Mouse (Mus musculus): Measurements from ENCODE around the gene Tns3. TPM values are rescaled to one million over a fixed set of nuclear protein-coding genes. Genes with fewer than 3 reads are reported as not detected.
"Not testable (repeated sequence)": the region's sequence is repeated elsewhere in the genome, so short reads cannot be mapped to it uniquely, and the experiment has no call there.

Gene Tns3
- polyA plus RNA-seq, 1 experiment from 2014 or later = 12.6 TPM

GRCm38 (mm10) chr11:8551710-8552109 is 112.6 kb downstream of the Tns3 start:
- no peak overlapping the region for H3K27ac ChIP-seq
- H3K9me3 ChIP-seq = no peaks in the 10 kb centered on the region
- no peak overlapping the region for H3K4me2 ChIP-seq (replicated peaks)
- no peaks in the 10 kb centered on the region for H3K27me3 ChIP-seq (replicated peaks)
- no peak overlapping the region for H3K9ac ChIP-seq
- peaks cover 4% of the 10 kb centered on the region; the same call in 1 of the 2 replicates for H3K36me3 ChIP-seq
- no peak for ATAC-seq (ENCODE audit: low FRiP score, low read depth)
- WGBS = 94% methylated on average over 5 of the region's 5 CpGs
- no peak overlapping the region for H3K4me3 ChIP-seq
- H3K4me1 ChIP-seq = peaks cover 2% of the 10 kb centered on the region; the same call in 1 of the 2 replicates

- H3K4me1 ChIP-seq = no peaks in the 10 kb centered on the region
- no peak overlapping the region for H3K4me3 ChIP-seq
- no peaks in the 10 kb centered on the region for H3K9me3 ChIP-seq
- peaks cover 4% of the 10 kb centered on the region; the same call in 1 of the 2 replicates for H3K36me3 ChIP-seq
- no peak for ATAC-seq (ENCODE audit: low FRiP score, low read depth)
- no peak overlapping the region for H3K4me2 ChIP-seq (replicated peaks)
- H3K27me3 ChIP-seq (replicated peaks) = no peaks in the 10 kb centered on the region
- 81% methylated on average over 5 of the region's 5 CpGs for WGBS
- H3K9ac ChIP-seq = no peak overlapping the region
- H3K27ac ChIP-seq = no peak overlapping the region
Measured at GRCm38 (mm10) chr11:8547661-8548060, 116.7 kb downstream of the Tns3 start.

GRCm38 (mm10) chr11:8545798-8546197 is 118.5 kb downstream of the Tns3 start:
- WGBS = 91% methylated on average over 1 of the region's 1 CpGs
- Histone ChIP-seq H3K27ac (no peak overlapping the region), H3K4me2 (replicated peaks) (no peak overlapping the region), H3K4me1 (no peaks in the 10 kb centered on the region), H3K36me3 (peaks cover 4% of the 10 kb centered on the region; the same call in 1 of the 2 replicates), H3K4me3 (no peak overlapping the region), H3K9ac (no peak overlapping the region), H3K27me3 (replicated peaks) (no peaks in the 10 kb centered on the region), H3K9me3 (no peaks in the 10 kb centered on the region)
- no peak for ATAC-seq (ENCODE audit: low FRiP score, low read depth)

GRCm38 (mm10) chr11:8544355-8544754 is 120.0 kb downstream of the Tns3 start:
- no peaks in the 10 kb centered on the region for H3K4me1 ChIP-seq
- WGBS = 36% methylated on average over 6 of the region's 6 CpGs
- H3K9ac ChIP-seq = no peak overlapping the region
- H3K4me3 ChIP-seq = no peak overlapping the region
- no peak for ATAC-seq (ENCODE audit: low FRiP score, low read depth)
- no peaks in the 10 kb centered on the region for H3K9me3 ChIP-seq
- no peak overlapping the region for H3K4me2 ChIP-seq (replicated peaks)
- no peak overlapping the region for H3K27ac ChIP-seq
- no peaks in the 10 kb centered on the region for H3K27me3 ChIP-seq (replicated peaks)
- peaks cover 4% of the 10 kb centered on the region; the same call in 1 of the 2 replicates for H3K36me3 ChIP-seq

GRCm38 (mm10) chr11:8541222-8541815 is 123.0 kb downstream of the Tns3 start:
- no peaks in the 10 kb centered on the region for H3K36me3 ChIP-seq
- no peaks in the 10 kb centered on the region for H3K9me3 ChIP-seq
- H3K27ac ChIP-seq = no peak overlapping the region
- no peak overlapping the region for H3K4me3 ChIP-seq
- no peak overlapping the region for H3K9ac ChIP-seq
- no peaks in the 10 kb centered on the region for H3K4me1 ChIP-seq
- no peaks in the 10 kb centered on the region for H3K27me3 ChIP-seq (replicated peaks)
- ATAC-seq (ENCODE audit: low FRiP score, low read depth) = no peak
- H3K4me2 ChIP-seq (replicated peaks) = no peak overlapping the region
- WGBS = 88% methylated on average over 9 of the region's 9 CpGs

GRCm38 (mm10) chr11:8539593-8540265 is 124.6 kb downstream of the Tns3 start:
- H3K4me3 ChIP-seq = no peak overlapping the region
- no peaks in the 10 kb centered on the region for H3K36me3 ChIP-seq
- no peaks in the 10 kb centered on the region for H3K27me3 ChIP-seq (replicated peaks)
- H3K27ac ChIP-seq = no peak overlapping the region
- no peaks in the 10 kb centered on the region for H3K4me1 ChIP-seq
- no peak overlapping the region for H3K4me2 ChIP-seq (replicated peaks)
- no peaks in the 10 kb centered on the region for H3K9me3 ChIP-seq
- 78% methylated on average over 8 of the region's 8 CpGs for WGBS
- no peak overlapping the region for H3K9ac ChIP-seq
- no peak for ATAC-seq (ENCODE audit: low FRiP score, low read depth)

GRCm38 (mm10) chr11:8537013-8537614 is 127.2 kb downstream of the Tns3 start:
- Histone ChIP-seq H3K4me2 (replicated peaks) (no peak overlapping the region), H3K9ac (no peak overlapping the region), H3K27me3 (replicated peaks) (no peaks in the 10 kb centered on the region)

GRCm38 (mm10) chr11:8534893-8535292 is 129.4 kb downstream of the Tns3 start:
- Histone ChIP-seq H3K4me2 (replicated peaks) (no peak overlapping the region), H3K27me3 (replicated peaks) (no peaks in the 10 kb centered on the region), H3K36me3 (no peaks in the 10 kb centered on the region), H3K9me3 (no peaks in the 10 kb centered on the region), H3K4me3 (no peak overlapping the region), H3K9ac (no peak overlapping the region), H3K27ac (no peak overlapping the region), H3K4me1 (peaks cover 6% of the 10 kb centered on the region; the same call in 1 of the 2 replicates)
- 25% methylated on average over 4 of the region's 4 CpGs for WGBS
- peak; percentile 54; the same call in 1 of the 2 replicates for ATAC-seq (ENCODE audit: low FRiP score, low read depth)

More at GRCm38 (mm10) chr11:8537013-8537614, 127.2 kb downstream of the Tns3 start:
- Histone ChIP-seq H3K9me3 (no peaks in the 10 kb centered on the region), H3K4me3 (no peak overlapping the region), H3K27ac (no peak overlapping the region), H3K36me3 (no peaks in the 10 kb centered on the region), H3K4me1 (peaks cover 1% of the 10 kb centered on the region; the same call in 1 of the 2 replicates)
- 84% methylated on average over 5 of the region's 5 CpGs for WGBS
- no peak for ATAC-seq (ENCODE audit: low FRiP score, low read depth)

- H3K27me3 ChIP-seq (replicated peaks); H3K9me3 ChIP-seq; H3K27ac ChIP-seq; H3K4me3 ChIP-seq; H3K4me1 ChIP-seq; H3K4me2 ChIP-seq (replicated peaks); ATAC-seq (ENCODE audit: low FRiP score, low read depth); H3K36me3 ChIP-seq; H3K9ac ChIP-seq: not testable (repeated sequence)
- WGBS = 83% methylated on average over 3 of the region's 3 CpGs
Measured at GRCm38 (mm10) chr11:8532771-8533170, 131.6 kb downstream of the Tns3 start.

- Histone ChIP-seq H3K9me3 (no peaks in the 10 kb centered on the region), H3K36me3 (no peaks in the 10 kb centered on the region), H3K4me1 (peaks cover 6% of the 10 kb centered on the region; the same call in 1 of the 2 replicates), H3K27me3 (replicated peaks) (no peaks in the 10 kb centered on the region), H3K4me2 (replicated peaks) (no peak overlapping the region), H3K27ac (no peak overlapping the region), H3K4me3 (no peak overlapping the region), H3K9ac (no peak overlapping the region)
- ATAC-seq (ENCODE audit: low FRiP score, low read depth) = peak; percentile 29; the same call in 1 of the 2 replicates
- 89% methylated on average over 10 of the region's 10 CpGs for WGBS
Measured at GRCm38 (mm10) chr11:8532112-8532747, 132.1 kb downstream of the Tns3 start.

GRCm38 (mm10) chr11:8530506-8530905 is 133.8 kb downstream of the Tns3 start:
- no peak overlapping the region for H3K4me2 ChIP-seq (replicated peaks)
- ATAC-seq (ENCODE audit: low FRiP score, low read depth) = no peak
- 20% methylated on average over 4 of the region's 4 CpGs for WGBS
- no peaks in the 10 kb centered on the region for H3K27me3 ChIP-seq (replicated peaks)
- no peak overlapping the region for H3K27ac ChIP-seq
- H3K9ac ChIP-seq = no peak overlapping the region
- H3K4me3 ChIP-seq = no peak overlapping the region
- peaks cover 6% of the 10 kb centered on the region; the same call in 1 of the 2 replicates for H3K4me1 ChIP-seq
- H3K36me3 ChIP-seq = no peaks in the 10 kb centered on the region
- H3K9me3 ChIP-seq = no peaks in the 10 kb centered on the region

- Histone ChIP-seq H3K4me1 (peaks cover 6% of the 10 kb centered on the region; the same call in 1 of the 2 replicates), H3K27ac (no peak overlapping the region), H3K9ac (no peak overlapping the region), H3K36me3 (no peaks in the 10 kb centered on the region), H3K9me3 (no peaks in the 10 kb centered on the region), H3K4me3 (no peak overlapping the region), H3K27me3 (replicated peaks) (no peaks in the 10 kb centered on the region), H3K4me2 (replicated peaks) (no peak overlapping the region)
- no peak for ATAC-seq (ENCODE audit: low FRiP score, low read depth)
- 93% methylated on average over 4 of the region's 4 CpGs for WGBS
Measured at GRCm38 (mm10) chr11:8530036-8530435, 134.3 kb downstream of the Tns3 start.
